Mouse (Mus musculus) testis, adult 2 months (tissue): ENCODE measurements at regions not wholly inside any gene's neighbourhood (a gene's known extent, or its start where the extent isn't known, plus 50 kb on each side); places are given as distances from the start of the nearest gene placed in this dataset.

Experiments used
- CTCF ChIP-seq: fragments of 200-500 bp; IDR thresholded peaks from 2 replicates; pipeline ENCODE4 v1.5.1; 2012; ENCODE audit warnings: low read depth, mild to moderate bottlenecking, inconsistent platforms, low read length, moderate library complexity; ENCODE audit not compliant: control insufficient read depth, insufficient read depth, insufficient replicate concordance
- POLR2A ChIP-seq: fragments of 200-500 bp; IDR thresholded peaks from 2 replicates; pipeline ENCODE4 v1.6.1; 2012; ENCODE audit warnings: low read depth, mild to moderate bottlenecking, inconsistent platforms, low read length, moderate library complexity; ENCODE audit not compliant: control insufficient read depth

DNA sequence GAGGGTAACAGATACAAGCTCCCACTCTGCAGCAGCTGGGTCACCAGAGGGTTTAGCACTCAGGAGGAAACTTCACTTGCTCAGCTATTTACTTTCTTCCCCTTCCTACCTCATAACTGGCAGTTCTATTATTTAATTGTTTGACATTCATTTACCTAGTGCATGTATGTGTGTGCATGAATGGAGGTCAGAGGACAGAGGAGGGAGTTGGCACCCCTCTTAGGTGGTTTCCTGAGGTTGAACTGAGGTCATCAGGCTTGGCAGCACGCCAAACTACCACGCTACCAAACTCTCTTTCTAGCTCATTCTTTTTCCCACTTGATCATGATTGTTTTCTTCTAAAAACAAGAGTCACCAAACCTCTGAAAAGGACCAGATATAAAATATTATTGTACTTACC lies 202.4 kb upstream of the Krr1 start:
- TF ChIP-seq CTCF (no peak), POLR2A (no peak)
